Mouse (Mus musculus): ENCODE measurements at regions not wholly inside any gene's neighbourhood (a gene's known extent, or its start where the extent isn't known, plus 50 kb on each side); places are given as distances from the start of the nearest gene placed in this dataset.

DNA sequence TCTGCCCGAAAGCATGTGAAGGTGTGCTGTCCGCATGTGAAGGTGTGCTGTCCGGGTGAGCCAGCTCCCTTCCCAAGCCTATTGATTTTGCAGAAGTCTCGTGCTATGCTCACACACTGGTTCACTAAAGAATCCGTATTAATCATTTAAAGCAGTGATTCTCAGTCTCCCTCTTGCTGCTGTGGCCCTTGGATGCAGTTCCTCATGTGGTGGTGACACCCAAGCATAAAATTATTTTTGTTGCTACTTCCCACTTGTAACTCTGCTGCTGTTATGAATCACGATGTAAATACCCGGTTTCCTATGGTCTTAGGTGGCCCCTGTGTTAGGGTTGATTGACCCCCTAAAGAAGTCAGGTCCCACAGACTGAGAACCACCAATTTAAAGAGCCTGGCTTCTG is 55.7 kb upstream of the Emb start:
- Histone ChIP-seq H3K27ac (no peak overlapping the region), H3K4me3 (no peak overlapping the region), H3K27me3 (ENCODE audit: insufficient read depth, poor library complexity, severe bottlenecking) (no peaks in the 10 kb centered on the region), H3K4me1 (no peaks in the 10 kb centered on the region), H3K9me3 (no peaks in the 10 kb centered on the region), H3K36me3 (no peaks in the 10 kb centered on the region)
- DNase-seq (ENCODE audit: low spot score) = no peak
- WGBS = 83% methylated on average over 7 of the region's 7 CpGs

DNA sequence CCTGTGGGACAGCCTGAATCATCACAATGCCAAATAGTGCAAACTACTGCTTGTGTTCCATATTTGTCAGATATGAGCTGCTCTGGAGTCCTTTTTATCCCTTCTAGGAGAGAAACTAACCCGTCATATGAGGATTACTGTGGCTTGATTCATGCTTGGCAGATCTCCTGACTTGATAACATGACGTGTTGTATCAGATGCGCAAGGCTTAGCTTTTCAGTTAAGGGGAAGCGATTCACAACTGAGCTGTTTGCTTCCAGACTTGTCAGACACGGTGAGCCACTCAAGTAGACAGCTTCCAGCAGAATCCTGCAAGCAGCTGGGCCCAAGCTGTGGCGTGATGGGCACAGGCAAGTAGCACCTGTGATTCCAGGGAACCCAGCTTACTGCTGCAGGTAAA is 64.5 kb upstream of the Emb start:
- no peaks in the 10 kb centered on the region for H3K4me1 ChIP-seq
- H3K36me3 ChIP-seq = no peaks in the 10 kb centered on the region
- no peak overlapping the region for H3K27ac ChIP-seq
- no peak overlapping the region for H3K4me3 ChIP-seq
- 54% methylated on average over 6 of the region's 6 CpGs for whole genome bisulfite sequencing
- no peaks in the 10 kb centered on the region for H3K27me3 ChIP-seq (ENCODE audit: insufficient read depth, poor library complexity, severe bottlenecking)
- H3K9me3 ChIP-seq = no peaks in the 10 kb centered on the region
- no peak for DNase-seq (ENCODE audit: low spot score)

DNA sequence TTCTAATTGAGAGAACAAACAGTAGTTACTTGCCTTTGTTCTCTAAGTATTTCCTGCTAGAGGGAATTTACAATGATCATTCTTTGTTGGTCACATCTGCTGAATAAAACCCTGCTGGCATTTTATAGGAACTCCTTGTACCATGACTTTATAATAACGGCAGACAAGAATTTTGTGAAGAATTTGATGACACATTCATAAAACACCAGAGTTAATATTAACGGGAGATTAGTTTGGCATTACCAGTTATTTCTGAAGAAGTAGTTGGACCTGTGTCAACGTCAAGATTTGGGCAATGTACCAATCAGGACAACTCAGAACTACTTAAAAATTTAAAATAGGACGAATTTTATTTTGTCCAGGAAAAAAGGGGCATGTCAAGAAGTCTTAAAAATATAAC is 65.1 kb upstream of the Emb start:
- WGBS = 84% methylated on average over 4 of the region's 4 CpGs
- Histone ChIP-seq H3K36me3 (no peaks in the 10 kb centered on the region), H3K27ac (no peak overlapping the region)

DNA sequence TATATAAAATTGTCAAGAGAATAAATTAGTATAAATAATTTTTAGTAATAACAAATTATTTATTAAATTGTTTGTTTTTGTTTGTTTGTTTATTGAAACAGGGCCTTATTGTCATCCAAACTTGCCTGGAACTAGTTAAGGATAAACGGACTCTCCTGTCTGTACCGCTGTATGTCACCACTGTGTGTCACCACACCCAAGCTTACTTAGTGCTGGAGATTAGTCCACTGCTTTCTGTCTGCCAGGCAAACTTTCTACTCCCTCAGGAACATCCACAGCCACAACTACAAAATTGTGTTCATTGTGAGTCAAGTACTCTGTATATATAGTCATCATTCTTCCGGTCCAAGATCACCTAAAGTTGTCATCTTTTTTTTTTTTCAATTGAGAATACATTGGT is 74.0 kb upstream of the Emb start:
- H3K4me1 ChIP-seq = no peaks in the 10 kb centered on the region
- no peak overlapping the region for H3K27ac ChIP-seq
- DNase-seq (ENCODE audit: low spot score) = no peak
- WGBS = 69% methylated on average over 3 of the region's 3 CpGs
- no peaks in the 10 kb centered on the region for H3K9me3 ChIP-seq
- no peak overlapping the region for H3K4me3 ChIP-seq
- H3K27me3 ChIP-seq (ENCODE audit: insufficient read depth, poor library complexity, severe bottlenecking) = no peaks in the 10 kb centered on the region
- H3K36me3 ChIP-seq = no peaks in the 10 kb centered on the region

More for the DNA sequence above, 65.1 kb upstream of the Emb start:
- no peak overlapping the region for H3K4me3 ChIP-seq
- H3K27me3 ChIP-seq (ENCODE audit: insufficient read depth, poor library complexity, severe bottlenecking) = no peaks in the 10 kb centered on the region
- H3K4me1 ChIP-seq = no peaks in the 10 kb centered on the region
- no peak for DNase-seq (ENCODE audit: low spot score)
- no peaks in the 10 kb centered on the region for H3K9me3 ChIP-seq

DNA sequence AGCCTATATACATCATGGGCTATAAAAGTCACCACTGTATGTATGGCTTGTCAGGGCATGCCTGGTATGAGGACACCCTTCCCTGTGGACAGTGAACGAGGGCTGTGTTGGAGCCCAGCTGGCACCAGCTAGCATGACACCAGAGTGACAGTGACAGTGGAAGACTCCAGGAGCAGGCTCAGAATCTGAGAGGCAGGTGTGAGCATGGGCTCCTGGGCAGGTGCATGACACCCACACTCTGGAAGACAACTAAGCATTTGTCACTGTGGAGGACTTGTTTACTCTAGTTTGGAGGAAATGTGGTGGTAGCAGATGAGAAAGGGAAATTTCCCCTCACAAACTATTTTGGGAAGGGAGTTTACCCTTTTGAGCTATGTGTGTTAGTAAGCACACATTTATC is 76.2 kb upstream of the Emb start:
- H3K4me3 ChIP-seq = no peak overlapping the region
- H3K27ac ChIP-seq = no peak overlapping the region
- no peak for DNase-seq (ENCODE audit: low spot score)
- H3K4me1 ChIP-seq = peaks cover 8% of the 10 kb centered on the region; the same call in 1 of the 2 replicates
- no peaks in the 10 kb centered on the region for H3K27me3 ChIP-seq (ENCODE audit: insufficient read depth, poor library complexity, severe bottlenecking)
- no peaks in the 10 kb centered on the region for H3K9me3 ChIP-seq
- H3K36me3 ChIP-seq = no peaks in the 10 kb centered on the region
- 54% methylated on average over 1 of the region's 1 CpGs for WGBS

DNA sequence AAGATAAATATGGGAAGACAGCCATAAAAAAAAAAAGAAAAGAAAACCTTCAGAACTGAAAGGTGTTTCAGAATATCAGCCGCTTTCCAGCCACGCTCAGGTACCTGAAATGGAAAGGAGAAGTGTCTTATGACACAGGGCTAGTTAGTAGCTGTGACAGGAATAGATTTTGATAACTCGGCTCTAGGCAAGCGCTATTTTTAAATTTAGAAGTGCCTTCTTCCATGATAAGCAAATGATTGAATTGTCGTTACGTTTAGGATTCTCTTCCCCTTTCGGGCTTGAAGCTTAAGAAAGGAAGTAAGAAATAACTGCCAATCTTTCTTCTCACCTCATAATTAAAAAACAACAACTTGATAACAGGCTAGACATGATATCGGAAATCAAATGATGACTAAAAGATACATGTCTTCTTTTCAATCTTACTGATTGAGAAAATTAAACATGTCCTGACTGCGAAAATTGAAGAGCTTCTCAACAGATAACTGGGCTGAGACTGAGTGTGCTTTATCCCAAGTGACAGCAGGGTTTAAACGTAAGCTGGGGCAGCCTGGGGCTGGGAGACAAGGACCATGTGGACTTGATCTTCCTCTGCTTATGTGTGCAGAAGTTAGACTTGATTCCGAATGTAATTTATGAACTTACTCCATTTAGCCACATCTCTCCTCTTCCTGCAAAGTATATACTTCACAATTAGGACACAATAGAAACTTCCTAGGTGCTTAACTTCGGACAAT is 80.4 kb upstream of the Emb start:
- no peaks in the 10 kb centered on the region for H3K27me3 ChIP-seq (ENCODE audit: insufficient read depth, poor library complexity, severe bottlenecking)
- no peak for DNase-seq (ENCODE audit: low spot score)
- WGBS = 37% methylated on average over 12 of the region's 12 CpGs
- peak overlapping the region; percentile 59; the same call in 1 of the 2 replicates for H3K27ac ChIP-seq
- peaks cover 10% of the 10 kb centered on the region; the same call in 1 of the 2 replicates for H3K4me1 ChIP-seq
- H3K36me3 ChIP-seq = no peaks in the 10 kb centered on the region
- no peaks in the 10 kb centered on the region for H3K9me3 ChIP-seq
- H3K4me3 ChIP-seq = no peak overlapping the region

DNA sequence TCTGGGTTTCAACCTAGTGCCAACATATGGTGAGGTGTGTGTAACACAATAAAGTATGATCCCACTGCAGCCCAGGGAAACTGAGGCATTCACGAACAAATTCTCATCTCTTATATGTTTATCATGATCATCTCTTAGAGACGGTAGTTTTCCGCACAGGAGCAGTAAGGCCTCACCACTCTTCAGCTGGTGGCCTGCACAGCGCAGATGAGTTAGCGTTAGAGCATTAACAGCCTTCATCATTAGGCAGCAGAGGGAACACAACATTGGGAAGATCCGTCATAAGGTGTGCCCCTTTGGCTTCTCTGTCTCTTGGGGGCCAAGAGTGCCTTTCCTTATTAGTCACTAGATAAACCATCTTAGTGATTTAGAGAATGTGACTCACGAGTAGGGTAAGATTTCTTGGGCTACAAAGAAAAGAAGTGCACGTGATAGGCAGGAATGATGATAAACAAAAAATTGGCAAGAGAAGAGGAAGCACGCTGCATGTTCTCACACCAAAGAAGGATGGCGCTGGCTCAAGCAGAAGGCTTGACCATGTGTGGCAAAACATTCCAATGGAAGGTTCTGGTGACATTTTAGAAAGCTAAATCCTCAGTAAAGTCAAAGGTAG is 81.1 kb upstream of the Emb start:
- no peaks in the 10 kb centered on the region for H3K27me3 ChIP-seq (ENCODE audit: insufficient read depth, poor library complexity, severe bottlenecking)
- WGBS = 70% methylated on average over 10 of the region's 10 CpGs
- peaks cover 10% of the 10 kb centered on the region; the same call in 1 of the 2 replicates for H3K4me1 ChIP-seq
- no peak overlapping the region for H3K4me3 ChIP-seq
- H3K36me3 ChIP-seq = no peaks in the 10 kb centered on the region
- no peak for DNase-seq (ENCODE audit: low spot score)
- no peaks in the 10 kb centered on the region for H3K9me3 ChIP-seq
- H3K27ac ChIP-seq = peak overlapping the region; percentile 44

DNA sequence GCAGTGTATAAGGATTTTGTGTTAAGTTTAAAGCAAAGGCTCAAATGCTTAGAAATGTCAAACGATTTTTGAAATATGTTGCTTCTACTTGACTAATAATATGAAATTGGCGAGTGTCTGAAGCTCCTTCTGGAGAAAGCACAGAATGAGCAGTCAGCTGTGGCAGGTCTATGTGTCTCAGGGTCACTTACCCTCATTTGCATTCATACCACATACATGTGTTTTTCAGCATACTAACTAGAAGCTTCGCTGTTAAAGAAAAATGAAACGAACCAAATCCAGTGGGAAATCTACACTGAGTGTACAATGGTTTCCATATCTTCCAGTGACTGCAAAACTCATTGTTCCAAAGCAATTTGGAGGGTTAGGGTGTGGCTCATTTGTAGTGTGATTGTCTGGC is 88.7 kb upstream of the Emb start:
- no peaks in the 10 kb centered on the region for H3K9me3 ChIP-seq
- DNase-seq (ENCODE audit: low spot score) = no peak
- H3K36me3 ChIP-seq = no peaks in the 10 kb centered on the region
- WGBS = 85% methylated on average over 4 of the region's 4 CpGs
- no peak overlapping the region for H3K27ac ChIP-seq
- no peaks in the 10 kb centered on the region for H3K27me3 ChIP-seq (ENCODE audit: insufficient read depth, poor library complexity, severe bottlenecking)
- H3K4me1 ChIP-seq = no peaks in the 10 kb centered on the region
- no peak overlapping the region for H3K4me3 ChIP-seq

DNA sequence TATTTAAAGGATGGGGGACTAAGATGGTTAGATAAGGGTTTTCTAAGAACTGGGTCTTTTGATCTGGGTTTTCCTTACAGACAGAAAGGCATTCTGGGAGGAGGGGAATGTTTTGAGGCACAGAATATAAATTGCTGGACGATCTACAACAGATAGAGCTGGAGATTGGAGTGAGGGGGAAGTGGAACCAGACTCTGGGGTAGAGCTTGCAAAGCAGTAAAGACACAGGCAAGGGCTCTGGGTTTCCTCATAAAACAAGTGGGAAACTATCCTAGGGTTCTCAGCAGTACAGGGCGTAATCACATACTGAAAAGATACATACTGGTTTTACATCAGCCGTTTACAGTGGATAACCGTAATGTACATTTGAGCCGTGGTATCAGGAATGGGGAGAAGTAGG is 89.5 kb upstream of the Parp8 start:
- WGBS = 83% methylated on average over 5 of the region's 5 CpGs

DNA sequence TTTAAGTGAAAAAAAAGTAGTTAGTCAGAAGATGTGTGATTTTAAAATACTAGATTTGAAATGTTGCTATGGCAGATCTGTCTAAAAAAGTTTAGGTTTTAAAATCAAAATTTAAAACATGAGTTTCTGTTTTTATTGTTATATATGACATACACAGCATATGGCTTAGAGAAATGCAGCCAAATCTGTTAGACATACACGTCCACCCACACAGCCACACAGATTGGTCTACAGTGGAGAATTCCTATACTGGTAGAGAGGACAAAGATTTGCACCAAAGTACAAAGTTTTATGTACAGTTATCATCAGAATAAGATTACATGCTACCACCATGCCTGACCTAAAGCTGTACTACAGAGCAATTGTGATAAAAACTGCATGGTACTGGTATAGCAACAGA is 87.1 kb upstream of the Parp8 start:
- Histone ChIP-seq H3K36me3 (no peaks in the 10 kb centered on the region), H3K27me3 (ENCODE audit: insufficient read depth, poor library complexity, severe bottlenecking) (no peaks in the 10 kb centered on the region), H3K4me3 (no peak overlapping the region), H3K27ac (no peak overlapping the region), H3K4me1 (no peaks in the 10 kb centered on the region), H3K9me3 (no peaks in the 10 kb centered on the region)
- WGBS = 80% methylated on average over 1 of the region's 1 CpGs
- DNase-seq (ENCODE audit: low spot score) = no peak

More for the DNA sequence above, 89.5 kb upstream of the Parp8 start:
- Histone ChIP-seq H3K27me3 (ENCODE audit: insufficient read depth, poor library complexity, severe bottlenecking) (no peaks in the 10 kb centered on the region), H3K36me3 (no peaks in the 10 kb centered on the region), H3K4me3 (no peak overlapping the region), H3K4me1 (no peaks in the 10 kb centered on the region), H3K9me3 (no peaks in the 10 kb centered on the region), H3K27ac (no peak overlapping the region)
- DNase-seq (ENCODE audit: low spot score) = no peak

DNA sequence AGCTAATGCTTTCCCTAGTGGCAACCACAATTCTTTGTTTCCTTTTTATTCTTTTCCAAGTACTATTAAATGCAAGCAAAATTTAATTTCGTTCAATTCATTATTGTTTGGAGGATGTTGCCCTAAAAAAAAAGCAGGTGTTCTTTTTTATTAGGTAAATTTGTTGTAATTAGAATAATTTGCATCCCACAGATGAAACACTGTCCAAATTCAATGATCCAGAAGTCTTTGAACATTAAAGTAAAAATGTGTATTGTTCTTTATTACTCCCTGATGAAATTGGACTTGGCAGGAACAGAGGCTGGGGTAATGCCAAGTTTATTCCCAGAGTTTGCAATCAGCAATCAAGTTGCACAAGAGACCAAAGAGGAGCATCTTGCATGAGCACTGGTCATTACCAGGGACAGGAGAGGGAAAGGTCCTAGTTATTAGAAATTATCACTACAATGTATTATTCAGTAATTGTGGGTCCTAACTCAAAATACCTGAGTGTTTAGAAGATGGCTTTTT is 79.9 kb upstream of the Parp8 start:
- no peaks in the 10 kb centered on the region for H3K36me3 ChIP-seq
- H3K27ac ChIP-seq = no peak overlapping the region
- DNase-seq (ENCODE audit: low spot score) = no peak
- WGBS = 68% methylated on average over 1 of the region's 1 CpGs
- no peaks in the 10 kb centered on the region for H3K27me3 ChIP-seq (ENCODE audit: insufficient read depth, poor library complexity, severe bottlenecking)
- no peaks in the 10 kb centered on the region for H3K4me1 ChIP-seq
- no peaks in the 10 kb centered on the region for H3K9me3 ChIP-seq
- H3K4me3 ChIP-seq = no peak overlapping the region

DNA sequence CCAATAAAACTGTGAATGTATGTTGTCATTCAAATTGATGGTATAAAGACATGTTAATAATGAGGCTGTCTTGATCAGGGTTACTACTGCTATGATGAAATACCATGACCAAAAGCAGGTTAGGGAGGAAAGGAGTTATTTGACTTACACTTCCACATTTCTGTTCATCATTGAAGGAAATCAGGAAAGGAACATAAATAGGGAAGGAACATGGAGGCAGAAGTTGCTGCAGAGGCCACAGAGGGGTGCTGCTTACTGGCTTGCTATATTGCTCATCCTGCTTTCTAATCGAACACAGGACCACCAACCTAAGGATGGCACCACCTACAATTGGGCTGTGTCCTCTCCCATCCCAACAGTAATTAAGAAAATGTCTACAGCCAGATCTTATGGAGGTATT is 69.4 kb upstream of the Parp8 start:
- WGBS = 77% methylated on average over 1 of the region's 1 CpGs
- H3K4me1 ChIP-seq = no peaks in the 10 kb centered on the region
- H3K27ac ChIP-seq = no peak overlapping the region
- no peaks in the 10 kb centered on the region for H3K27me3 ChIP-seq (ENCODE audit: insufficient read depth, poor library complexity, severe bottlenecking)
- no peaks in the 10 kb centered on the region for H3K36me3 ChIP-seq
- no peak for DNase-seq (ENCODE audit: low spot score)
- no peaks in the 10 kb centered on the region for H3K9me3 ChIP-seq
- H3K4me3 ChIP-seq = no peak overlapping the region

DNA sequence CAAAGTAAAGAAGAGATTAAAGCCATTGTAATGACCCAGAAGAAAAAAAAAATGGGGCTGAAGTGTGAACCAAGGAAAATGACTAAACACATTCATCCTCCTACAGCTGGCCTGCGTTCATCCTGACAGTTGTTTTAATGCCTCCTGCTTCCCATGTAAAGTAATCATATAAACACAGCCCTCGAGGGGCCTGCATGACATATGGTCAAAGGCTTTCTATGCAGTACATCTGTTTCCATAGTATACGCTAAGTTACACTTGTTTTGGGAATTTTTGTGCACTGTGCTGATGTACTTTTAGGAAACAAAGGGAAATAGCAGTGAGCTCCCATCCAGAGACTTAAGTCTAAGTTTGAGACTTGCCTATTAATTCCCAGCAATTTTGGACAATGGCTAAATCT is 63.3 kb upstream of the Parp8 start:
- Histone ChIP-seq H3K4me3 (no peak overlapping the region), H3K4me1 (no peaks in the 10 kb centered on the region), H3K36me3 (no peaks in the 10 kb centered on the region), H3K27ac (no peak overlapping the region), H3K9me3 (no peaks in the 10 kb centered on the region), H3K27me3 (ENCODE audit: insufficient read depth, poor library complexity, severe bottlenecking) (no peaks in the 10 kb centered on the region)
- no peak for DNase-seq (ENCODE audit: low spot score)
- WGBS = 73% methylated on average over 3 of the region's 3 CpGs
